Mouse (Mus musculus): ENCODE results near the gene Armc10.
"Not testable (repeated sequence)": the region's sequence is repeated elsewhere in the genome, so short reads cannot be mapped to it uniquely, and the experiment has no call there.

Gene Armc10

DNA sequence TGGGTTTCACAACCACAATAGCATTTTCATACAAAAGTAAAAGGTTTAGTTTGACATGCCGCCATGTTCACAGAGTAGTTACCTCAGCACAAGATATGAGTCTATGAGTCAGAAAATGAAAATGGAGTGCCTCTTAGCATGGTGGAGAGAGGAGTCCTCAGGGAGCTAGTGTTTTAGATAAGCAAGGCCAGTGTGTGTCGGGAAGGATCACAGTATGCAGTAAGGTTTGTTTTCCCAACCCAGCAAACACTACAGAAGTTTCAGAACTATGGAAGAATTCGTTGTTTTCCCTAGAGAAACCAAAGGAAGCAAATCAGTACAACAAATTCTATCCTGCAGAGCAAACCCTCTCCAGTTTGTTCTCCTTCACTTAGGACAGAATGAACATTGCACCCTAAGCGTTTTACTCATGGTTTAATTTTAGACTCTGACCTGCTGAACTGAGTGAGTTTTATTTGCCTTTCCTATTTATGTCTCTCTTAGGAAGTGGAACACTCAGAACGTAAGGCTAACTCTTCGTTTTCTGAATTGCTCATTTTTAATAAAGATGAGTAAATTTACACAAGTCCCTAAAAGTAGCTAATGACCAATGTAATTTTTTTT, 57.4 kb downstream of the Armc10 start:
- no peak for DNase-seq (ENCODE audit: low read depth, low spot score)

DNA sequence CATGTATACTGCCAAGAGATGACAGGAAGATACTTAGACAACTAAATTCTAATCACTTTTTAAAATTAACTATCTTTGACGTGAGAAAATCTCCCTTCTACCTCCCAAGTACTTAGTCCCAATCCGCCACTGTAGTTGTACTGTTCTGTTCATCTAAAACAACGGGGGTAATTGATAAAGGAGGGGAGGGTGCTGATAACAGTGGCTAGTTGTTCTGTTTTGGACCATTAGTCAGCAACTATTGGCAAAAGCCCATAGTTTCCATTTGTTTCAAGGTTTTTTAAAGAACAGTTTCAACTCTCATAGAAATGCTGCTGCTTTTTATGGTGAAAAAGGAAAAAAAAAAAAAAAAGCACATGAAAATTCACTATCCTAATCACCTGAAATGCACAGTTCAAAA, 58.1 kb downstream of the Armc10 start:
- no peak for DNase-seq (ENCODE audit: low read depth, low spot score)

DNA sequence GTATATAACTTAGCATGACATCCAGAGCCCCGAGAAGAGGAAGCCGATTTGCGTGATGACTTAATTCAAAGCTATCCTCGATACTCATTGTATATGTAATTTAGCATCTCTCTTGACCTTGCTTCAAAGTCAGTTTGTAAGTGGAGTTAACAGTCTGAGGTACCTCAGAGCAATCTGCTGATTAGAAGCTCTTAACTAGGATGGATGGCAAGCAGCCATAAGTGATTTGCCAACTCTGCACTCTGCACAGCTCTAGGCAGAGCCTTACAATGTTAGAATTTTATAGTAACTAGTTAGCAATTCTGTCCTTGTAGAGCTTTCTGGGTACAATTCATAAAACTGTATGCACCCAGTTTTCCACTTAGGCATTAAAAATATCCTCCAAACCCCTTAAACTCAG, 60.9 kb downstream of the Armc10 start:
- no peak for DNase-seq (ENCODE audit: low read depth, low spot score)

DNA sequence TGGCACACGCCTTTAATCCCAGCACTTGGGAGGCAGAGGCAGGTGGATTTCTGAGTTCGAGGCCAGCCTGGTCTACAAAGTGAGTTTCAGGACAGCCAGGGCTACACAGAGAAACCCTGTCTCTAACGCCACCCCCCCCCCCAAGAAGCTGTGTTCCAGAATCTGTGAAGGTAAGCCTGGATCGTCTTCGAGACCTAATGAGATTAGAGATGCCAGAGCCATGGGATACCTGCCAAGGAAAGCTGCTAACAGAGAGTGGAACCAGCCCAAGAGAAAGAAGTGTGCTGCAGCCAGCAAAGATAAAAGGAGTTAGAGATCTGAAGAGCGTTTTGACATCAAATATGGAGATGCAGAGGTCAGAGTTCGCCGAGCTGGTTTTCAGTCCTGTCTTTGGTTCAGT, 62.4 kb downstream of the Armc10 start:
- not testable (repeated sequence) for DNase-seq (ENCODE audit: low read depth, low spot score)
